Comparison of ENCODE assay signal across 13 mouse cellular contexts in the genomic region with DNA sequence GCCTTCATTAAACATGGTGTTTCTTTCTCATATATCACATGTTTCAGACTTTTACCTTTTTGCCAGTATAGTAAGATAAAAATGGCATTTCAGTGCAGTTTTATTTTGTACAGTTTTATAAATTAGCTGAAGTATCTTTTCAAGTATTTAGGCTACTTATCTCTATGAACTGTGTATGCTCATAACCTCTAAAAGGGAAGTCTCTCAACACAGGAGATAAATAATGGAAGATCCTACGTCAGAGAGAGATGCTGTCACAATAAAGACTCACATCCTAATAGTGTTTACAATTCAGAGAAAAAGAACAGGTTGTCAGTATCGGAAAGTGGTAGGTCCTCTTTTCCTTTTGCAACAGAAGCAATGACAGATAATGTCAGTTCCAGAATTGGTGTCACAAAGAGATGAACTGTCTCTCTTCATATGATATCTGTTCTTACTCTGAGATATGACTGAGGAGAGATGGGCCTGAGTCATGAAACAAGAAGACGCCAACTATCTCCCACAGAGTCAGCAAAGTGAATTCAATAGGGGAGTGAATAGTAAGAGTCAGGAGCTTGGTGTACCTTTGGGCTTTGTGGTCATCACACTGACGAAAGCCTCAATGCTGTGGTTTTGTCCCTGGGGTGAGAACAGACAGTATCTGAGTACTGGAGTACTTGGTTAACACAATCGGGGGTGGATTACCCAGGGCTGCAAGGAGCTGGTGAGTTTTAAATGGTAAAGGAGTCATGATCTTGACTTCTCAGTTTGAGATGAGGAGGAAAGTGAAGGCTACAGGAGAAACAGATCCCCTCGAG.
"Had no signal": no experiment of that assay in that cellular context is flagged by ENCODE, and none has a peak within 500 bp of the region (broad histone marks: within the 10 kb centered on the region; RNA-seq: fewer than 3 reads in every experiment).

No protein-coding gene starts in this region.

- DNase-seq: kidney, adult 18-20 months; kidney, postnatal 14 days; lung, embryonic 14.5 days; lung, postnatal 10 days; lung, postnatal 4 days; midbrain, embryonic 14.5 days; right cerebral cortex, postnatal 4 days; spleen, adult 18-20 months; thymus, adult 18-20 months; thymus, postnatal 14 days had no signal

- H3K4me3 ChIP-seq: kidney, embryonic 15.5 days; limb, embryonic 15.5 days; liver, embryonic 12.5 days had no signal

- H3K36me3 ChIP-seq: kidney, embryonic 15.5 days; limb, embryonic 15.5 days; liver, embryonic 12.5 days had no signal

- ATAC-seq: liver, embryonic 12.5 days had no signal

- H3K4me2 ChIP-seq: kidney, embryonic 15.5 days; limb, embryonic 15.5 days; liver, embryonic 12.5 days; lung, embryonic 14.5 days had no signal

- H3K27ac ChIP-seq: kidney, embryonic 15.5 days; limb, embryonic 15.5 days; liver, embryonic 12.5 days had no signal

- H3K9me3 ChIP-seq: kidney, embryonic 15.5 days; limb, embryonic 15.5 days; liver, embryonic 12.5 days had no signal

- H3K27me3 ChIP-seq: kidney, embryonic 15.5 days; limb, embryonic 15.5 days; liver, embryonic 12.5 days had no signal

- H3K4me1 ChIP-seq: kidney, embryonic 15.5 days; limb, embryonic 15.5 days; liver, embryonic 12.5 days had no signal

- H3K9ac ChIP-seq: kidney, embryonic 15.5 days; limb, embryonic 15.5 days; liver, embryonic 12.5 days; lung, embryonic 14.5 days had no signal
